Mouse (Mus musculus) thymus, postnatal 14 days (tissue): ENCODE data around the gene Ctxn1.
A peak's percentile ranks its signal among the peaks of the same experiment; 100 is the strongest.

Experiments
- DNase-seq: peaks from one replicate; pipeline ENCODE4 v3.0.0; 2021

Ctxn1 gene

GRCm38 (mm10) chr8:4249213-4249612, 9.9 kb downstream of the Ctxn1 start:
- no peak for DNase-seq

GRCm38 (mm10) chr8:4247951-4248540, 11.0 kb downstream of the Ctxn1 start, which contains the start of gene Tgfbr3l:
Gene Tgfbr3l, plus strand, starts transcription at chr8:4248214.
- DNase-seq, result no peak

- no peak for DNase-seq
These were observed 11.8 kb downstream of the Ctxn1 start for GRCm38 (mm10) chr8:4247241-4247640.

- no peak for DNase-seq
These were observed 13.3 kb downstream of the Ctxn1 start for GRCm38 (mm10) chr8:4245737-4246136.

- DNase-seq, result no peak
These were observed 14.0 kb downstream of the Ctxn1 start for GRCm38 (mm10) chr8:4245061-4245460.

- DNase-seq, result no peak
These were observed 19.7 kb downstream of the Ctxn1 start for GRCm38 (mm10) chr8:4239193-4239890.

- DNase-seq, result peak; percentile 100
These were observed 20.5 kb downstream of the Ctxn1 start, which contains the start of the genes Map2k7 and Gm49320 for GRCm38 (mm10) chr8:4238434-4239192. Gene Map2k7, plus strand, starts transcription at chr8:4238740. Gene Gm49320, plus strand, starts transcription at chr8:4238865.

GRCm38 (mm10) chr8:4237814-4238433, 21.1 kb downstream of the Ctxn1 start:
- DNase-seq, result no peak

GRCm38 (mm10) chr8:4230612-4231351, 28.3 kb downstream of the Ctxn1 start:
- no peak for DNase-seq

GRCm38 (mm10) chr8:4229784-4230183, 29.3 kb downstream of the Ctxn1 start:
- no peak for DNase-seq

- no peak for DNase-seq
These were observed 31.2 kb downstream of the Ctxn1 start for GRCm38 (mm10) chr8:4227919-4228318.

- no peak for DNase-seq
These were observed 32.2 kb downstream of the Ctxn1 start, which contains the start of gene Lrrc8e for GRCm38 (mm10) chr8:4226739-4227347. Gene Lrrc8e, plus strand, starts transcription at chr8:4226827.

- DNase-seq, result no peak
These were observed 32.8 kb downstream of the Ctxn1 start for GRCm38 (mm10) chr8:4226323-4226722.

- no peak for DNase-seq
These were observed 37.0 kb downstream of the Ctxn1 start for GRCm38 (mm10) chr8:4222059-4222458.

GRCm38 (mm10) chr8:4219617-4220016, 39.5 kb downstream of the Ctxn1 start:
- no peak for DNase-seq

- DNase-seq, result peak; percentile 39
These were observed 42.1 kb downstream of the Ctxn1 start, which contains the start of gene Prr36 for GRCm38 (mm10) chr8:4216791-4217621. Gene Prr36, minus strand, starts transcription at chr8:4217459.

GRCm38 (mm10) chr8:4216296-4216695, 42.8 kb downstream of the Ctxn1 start:
- DNase-seq, result no peak

- DNase-seq, result peak; percentile 69
These were observed 44.8 kb downstream of the Ctxn1 start for GRCm38 (mm10) chr8:4214006-4214980.

- DNase-seq, result peak; percentile 70
These were observed 45.7 kb downstream of the Ctxn1 start for GRCm38 (mm10) chr8:4213210-4214005.
